Mouse (Mus musculus): ENCODE data around the gene Inafm2. TPM values are rescaled to one million over a fixed set of nuclear protein-coding genes. Genes with fewer than 3 reads are reported as not detected.

Gene Inafm2
- polyA plus RNA-seq, 1 experiment from 2014 or later: 21.6 TPM

- Histone ChIP-seq H3K4me3 (no peak overlapping the region), H3K36me3 (replicated peaks) (no peaks in the 10 kb centered on the region), H3K9me3 (no peaks in the 10 kb centered on the region), H3K4me1 (peaks cover 29% of the 10 kb centered on the region), H3K27me3 (replicated peaks) (no peaks in the 10 kb centered on the region; the same call in 1 of the 2 replicates), H3K4me2 (no peak overlapping the region), H3K27ac (0 out of 2 replicates have a peak overlapping the region, but pooled peaks have one; percentile 89), H3K9ac (no peak overlapping the region)
- no peak for ATAC-seq (replicated peaks)
- WGBS: 70% methylated on average over 7 of the region's 7 CpGs
Observed at GRCm38 (mm10) chr2:118763469-118763868, 17.9 kb downstream of the Inafm2 start.

- H3K4me2 ChIP-seq: peak overlapping the region; percentile 23; the same call in 1 of the 2 replicates
- H3K27ac ChIP-seq: no peak overlapping the region
- H3K36me3 ChIP-seq (replicated peaks): no peaks in the 10 kb centered on the region
- WGBS: 27% methylated on average over 11 of the region's 11 CpGs
- H3K9me3 ChIP-seq: no peaks in the 10 kb centered on the region
- H3K4me3 ChIP-seq: no peak overlapping the region
- H3K27me3 ChIP-seq (replicated peaks): no peaks in the 10 kb centered on the region
- 0 out of 2 replicates have a peak, but pooled peaks have one; percentile 4 for ATAC-seq (replicated peaks)
- no peak overlapping the region for H3K9ac ChIP-seq
- H3K4me1 ChIP-seq: peaks cover 29% of the 10 kb centered on the region
Observed at GRCm38 (mm10) chr2:118764094-118764831, 18.7 kb downstream of the Inafm2 start.

- H3K27ac ChIP-seq: no peak overlapping the region
- H3K27me3 ChIP-seq (replicated peaks): no peaks in the 10 kb centered on the region
- no peaks in the 10 kb centered on the region for H3K36me3 ChIP-seq (replicated peaks)
- no peak overlapping the region for H3K9ac ChIP-seq
- 79% methylated on average over 5 of the region's 5 CpGs for WGBS
- H3K4me1 ChIP-seq: peaks cover 26% of the 10 kb centered on the region
- ATAC-seq (replicated peaks): no peak
- H3K4me2 ChIP-seq: no peak overlapping the region
- no peaks in the 10 kb centered on the region for H3K9me3 ChIP-seq
- no peak overlapping the region for H3K4me3 ChIP-seq
Observed at GRCm38 (mm10) chr2:118764875-118765274, 19.3 kb downstream of the Inafm2 start.

DNA sequence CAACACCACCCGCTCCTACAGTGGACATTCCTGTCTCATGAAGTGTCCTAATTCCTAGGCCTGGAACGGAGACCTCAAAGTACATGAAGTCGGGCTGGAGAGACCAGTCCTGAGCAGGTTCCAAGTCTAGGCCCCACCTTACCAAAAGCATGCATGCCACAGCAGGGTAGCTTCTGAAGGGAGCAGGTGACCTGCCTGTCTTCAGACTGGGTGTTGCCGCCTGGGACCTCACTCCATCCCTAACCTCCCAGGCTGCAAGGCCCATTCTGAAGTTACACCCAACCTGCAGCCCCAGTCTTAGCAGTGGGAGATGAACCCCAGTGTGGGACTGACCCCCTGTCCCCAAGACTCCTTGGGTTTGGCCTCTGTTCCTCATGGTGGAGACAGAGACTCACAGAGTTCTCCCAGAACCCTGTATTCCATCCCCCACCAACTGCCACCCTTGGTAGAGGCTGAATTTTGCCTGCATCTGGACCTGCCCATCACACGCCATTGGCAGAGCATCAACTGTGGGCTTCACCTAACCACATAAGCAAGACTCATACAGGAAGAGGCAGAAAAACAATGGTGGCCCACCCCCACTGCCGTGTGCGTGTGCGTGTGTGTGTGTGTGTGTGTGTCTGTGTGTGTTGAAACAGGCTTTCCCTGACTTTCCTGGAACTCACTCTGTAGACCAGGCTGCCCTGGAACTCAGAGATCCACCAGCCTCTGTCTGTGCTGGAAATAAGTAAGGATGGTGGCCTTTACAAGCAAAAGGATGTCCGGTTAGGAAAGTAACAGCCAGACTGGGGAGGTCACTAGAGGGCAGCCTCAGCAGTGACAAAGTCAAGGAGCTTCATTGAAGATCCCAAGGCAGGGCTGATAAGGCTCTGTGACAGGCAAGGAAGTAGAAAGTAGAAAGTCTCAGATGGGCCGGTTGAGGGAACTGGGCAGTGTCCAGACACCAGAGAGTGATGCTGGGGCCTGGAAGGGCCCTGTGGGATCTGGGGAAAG lies 20.8 kb downstream of the Inafm2 start:
- ATAC-seq (replicated peaks): no peak
- H3K4me3 ChIP-seq: no peak overlapping the region
- no peaks in the 10 kb centered on the region for H3K9me3 ChIP-seq
- H3K27me3 ChIP-seq (replicated peaks): no peaks in the 10 kb centered on the region
- peaks cover 20% of the 10 kb centered on the region for H3K4me1 ChIP-seq
- 80% methylated on average over 10 of the region's 10 CpGs for WGBS
- no peak overlapping the region for H3K9ac ChIP-seq
- no peak overlapping the region for H3K4me2 ChIP-seq
- no peak overlapping the region for H3K27ac ChIP-seq
- no peaks in the 10 kb centered on the region for H3K36me3 ChIP-seq (replicated peaks)

- Histone ChIP-seq H3K4me2 (no peak within 1 kb of the TSS), H3K9me3 (no peaks in the 10 kb centered on the region), H3K27ac (no peak within 1 kb of the TSS), H3K4me1 (0 out of 2 replicates have a peak, but pooled peaks cover 3% of the 10 kb centered on the region), H3K4me3 (no peak within 1 kb of the TSS), H3K27me3 (replicated peaks) (no peaks in the 10 kb centered on the region), H3K36me3 (replicated peaks) (no peaks in the 10 kb centered on the region), H3K9ac (no peak within 1 kb of the TSS)
- 0 out of 2 replicates have a peak, but pooled peaks have one; percentile 3 for ATAC-seq (replicated peaks)
- WGBS: 84% methylated on average over 6 of the region's 6 CpGs
Observed at GRCm38 (mm10) chr2:118772158-118772874, 26.8 kb downstream of the Inafm2 start, which contains the start of gene Phgr1. TSS of gene Phgr1 (plus strand) at chr2:118772769.

DNA sequence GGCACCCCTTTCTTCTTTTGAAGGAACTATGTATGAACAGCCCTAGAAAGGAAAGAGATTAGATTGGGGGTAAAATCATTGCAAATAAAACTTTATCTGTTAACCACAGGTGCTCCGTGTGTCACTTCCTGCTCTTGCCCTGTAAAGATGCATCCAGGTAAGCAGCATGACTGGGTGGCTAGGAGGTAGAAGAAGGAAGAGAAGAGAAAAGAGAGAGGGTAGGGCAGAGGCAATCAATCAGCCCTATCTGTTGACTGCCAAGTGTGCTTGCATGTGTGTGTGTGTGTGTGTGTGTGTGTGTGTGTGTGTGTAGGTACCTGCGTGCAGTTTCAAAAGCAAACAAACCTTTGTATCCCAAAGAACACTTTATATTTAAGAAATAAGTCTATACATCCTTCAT lies 29.0 kb downstream of the Inafm2 start:
- Histone ChIP-seq H3K27me3 (replicated peaks) (no peaks in the 10 kb centered on the region), H3K36me3 (replicated peaks) (no peaks in the 10 kb centered on the region), H3K4me2 (no peak overlapping the region), H3K27ac (no peak overlapping the region), H3K4me3 (no peak overlapping the region), H3K4me1 (peaks cover 9% of the 10 kb centered on the region), H3K9ac (no peak overlapping the region), H3K9me3 (no peaks in the 10 kb centered on the region)
- 87% methylated on average over 2 of the region's 2 CpGs for WGBS
- no peak for ATAC-seq (replicated peaks)

- peaks cover 14% of the 10 kb centered on the region for H3K4me1 ChIP-seq
- H3K9me3 ChIP-seq: no peaks in the 10 kb centered on the region
- no peak overlapping the region for H3K4me3 ChIP-seq
- 63% methylated on average over 1 of the region's 1 CpGs for WGBS
- no peak for ATAC-seq (replicated peaks)
- H3K36me3 ChIP-seq (replicated peaks): no peaks in the 10 kb centered on the region
- H3K27ac ChIP-seq: no peak overlapping the region
- no peak overlapping the region for H3K4me2 ChIP-seq
- H3K9ac ChIP-seq: no peak overlapping the region
- H3K27me3 ChIP-seq (replicated peaks): no peaks in the 10 kb centered on the region
Observed at GRCm38 (mm10) chr2:118775396-118775795, 29.8 kb downstream of the Inafm2 start.

GRCm38 (mm10) chr2:118775846-118776245 lies 30.3 kb downstream of the Inafm2 start:
- Histone ChIP-seq H3K36me3 (replicated peaks) (no peaks in the 10 kb centered on the region), H3K27me3 (replicated peaks) (no peaks in the 10 kb centered on the region), H3K4me1 (peaks cover 19% of the 10 kb centered on the region), H3K9me3 (no peaks in the 10 kb centered on the region), H3K9ac (no peak overlapping the region), H3K27ac (no peak overlapping the region), H3K4me2 (no peak overlapping the region), H3K4me3 (no peak overlapping the region)
- 87% methylated on average over 3 of the region's 4 CpGs for WGBS
- no peak for ATAC-seq (replicated peaks)

GRCm38 (mm10) chr2:118776295-118776694 lies 30.7 kb downstream of the Inafm2 start:
- Histone ChIP-seq H3K9me3 (no peaks in the 10 kb centered on the region), H3K36me3 (replicated peaks) (no peaks in the 10 kb centered on the region), H3K4me1 (peaks cover 23% of the 10 kb centered on the region), H3K4me3 (no peak overlapping the region), H3K27ac (no peak overlapping the region), H3K4me2 (no peak overlapping the region), H3K27me3 (replicated peaks) (no peaks in the 10 kb centered on the region), H3K9ac (no peak overlapping the region)
- WGBS: 77% methylated on average over 2 of the region's 2 CpGs
- ATAC-seq (replicated peaks): no peak

DNA sequence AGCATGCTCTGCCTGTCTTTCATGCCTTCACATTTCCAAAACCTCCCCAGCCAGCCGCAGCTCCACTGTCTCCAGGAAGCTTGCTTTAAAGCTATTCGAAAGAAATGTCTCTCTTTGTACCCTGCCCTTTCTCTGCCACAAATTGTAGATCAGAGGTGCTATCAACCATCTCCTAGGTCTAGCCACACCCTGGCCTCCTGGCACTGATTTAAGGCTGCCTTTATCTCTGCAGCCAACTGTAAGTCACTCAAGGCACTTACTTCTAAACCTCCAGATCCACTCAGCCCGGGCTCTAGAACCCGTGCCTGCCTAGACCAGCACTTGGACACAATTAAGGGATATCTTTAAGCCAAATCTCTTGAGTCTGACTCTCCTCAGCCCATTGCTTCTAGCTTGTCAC lies 32.9 kb downstream of the Inafm2 start:
- no peaks in the 10 kb centered on the region for H3K27me3 ChIP-seq (replicated peaks)
- no peaks in the 10 kb centered on the region for H3K36me3 ChIP-seq (replicated peaks)
- H3K4me2 ChIP-seq: no peak overlapping the region
- ATAC-seq (replicated peaks): no peak
- peaks cover 23% of the 10 kb centered on the region for H3K4me1 ChIP-seq
- no peaks in the 10 kb centered on the region for H3K9me3 ChIP-seq
- 86% methylated on average over 4 of the region's 4 CpGs for WGBS
- no peak overlapping the region for H3K9ac ChIP-seq
- no peak overlapping the region for H3K27ac ChIP-seq
- no peak overlapping the region for H3K4me3 ChIP-seq

- Histone ChIP-seq H3K27ac (peak overlapping the region; percentile 88), H3K36me3 (replicated peaks) (no peaks in the 10 kb centered on the region), H3K4me2 (peak overlapping the region; percentile 69), H3K27me3 (replicated peaks) (no peaks in the 10 kb centered on the region), H3K4me3 (peak overlapping the region; percentile 58), H3K4me1 (peaks cover 23% of the 10 kb centered on the region), H3K9ac (peak overlapping the region; percentile 72), H3K9me3 (no peaks in the 10 kb centered on the region)
- 6% methylated on average over 10 of the region's 10 CpGs for WGBS
- ATAC-seq (replicated peaks): peak; percentile 49
Observed at GRCm38 (mm10) chr2:118779065-118779464, 33.5 kb downstream of the Inafm2 start.

All from midbrain, embryonic 15.5 days (tissue).